Mouse (Mus musculus): ENCODE results near the gene Gm13691.

- TF ChIP-seq CTCF (IDR thresholded peaks at IDR 0.05; ENCODE audit: control insufficient read depth, insufficient read depth, low read length) (no peak), POLR2A (IDR thresholded peaks at IDR 0.05; ENCODE audit: borderline replicate concordance, control insufficient read depth, low read depth, low read length) (no peak)
Measured at GRCm38 (mm10) chr2:83941792-83942191, 48.6 kb upstream of the Gm13691 start.
